Mouse (Mus musculus) stomach, embryonic 16.5 days (tissue): ENCODE measurements around the gene Trank1. TPM values are rescaled to one million over a fixed set of nuclear protein-coding genes. Genes with fewer than 3 reads are reported as not detected.

Experiments
- ATAC-seq: fragments of 200-750 bp; cut with Nextera tagmentation; 2 replicates; pipeline ENCODE4 v1.8.0; 2017; ENCODE audit warnings: moderate number of reproducible peaks, moderate TSS enrichment; ENCODE audit not compliant: insufficient read depth, low FRiP score
- H3K27ac ChIP-seq: fragments of 300-500 bp; sonication (generic); 2 replicates; pipeline ENCODE4 v1.5.1; 2014; ENCODE audit warnings: low read length
- H3K27me3 ChIP-seq: fragments of 300-500 bp; sonication (generic); 2 replicates; pipeline ENCODE4 v1.6.1; 2014; ENCODE audit warnings: low read length, control low read depth, mixed read lengths; ENCODE audit not compliant: control insufficient read depth, insufficient read depth
- H3K36me3 ChIP-seq: fragments of 300-500 bp; sonication (generic); 2 replicates; pipeline ENCODE4 v1.6.1; 2014; ENCODE audit warnings: low read length; ENCODE audit not compliant: control insufficient read depth, insufficient read depth
- H3K4me1 ChIP-seq: fragments of 300-500 bp; sonication (generic); 2 replicates; pipeline ENCODE4 v1.6.1; 2014; ENCODE audit warnings: low read length, control low read depth, mixed read lengths; ENCODE audit not compliant: control insufficient read depth, insufficient read depth
- H3K4me2 ChIP-seq: fragments of 300-500 bp; sonication (generic); 2 replicates; pipeline ENCODE4 v1.6.1; 2014; ENCODE audit warnings: low read depth, low read length, mixed read lengths
- H3K4me3 ChIP-seq: fragments of 300-500 bp; sonication (generic); replicated peaks from 2 replicates; pipeline ENCODE4 v1.5.1; 2014; ENCODE audit warnings: mild to moderate bottlenecking, low read length
- H3K9ac ChIP-seq: fragments of 300-500 bp; sonication (generic); 2 replicates; pipeline ENCODE4 v1.6.1; 2014; ENCODE audit warnings: low read length
- H3K9me3 ChIP-seq: fragments of 300-500 bp; sonication (generic); replicated peaks from 2 replicates; pipeline ENCODE4 v1.6.1; 2016; ENCODE audit warnings: low read length, control low read depth; ENCODE audit not compliant: control insufficient read depth
- WGBS: fragments of 180-500 bp; shearing (Covaris S2); extraction: QIAGEN DNeasy Blood & Tissue Kit; methylation state at CpG from one replicate; pipeline ENCODE4 v1.1.7; 2014; 5-methylcytosine and 5-hydroxymethylcytosine counted together
- polyA plus RNA-seq: library from polyadenylated mRNA; unstranded; fragments of >200 nt; fragmentation: Nextera tagmentation; extraction: Ambion mirVana; gene quantifications from 2 replicates; pipeline ENCODE4 v1.2.1, GENCODE M21; 2015

Trank1 gene
- polyA plus RNA-seq, 1 experiment from 2014 or later: 0.08 TPM

- no peaks in the 10 kb centered on the region for H3K36me3 ChIP-seq
- H3K27me3 ChIP-seq: no peaks in the 10 kb centered on the region
- no peak overlapping the region for H3K27ac ChIP-seq
- ATAC-seq: no peak
- no peaks in the 10 kb centered on the region for H3K9me3 ChIP-seq
- no peak overlapping the region for H3K4me3 ChIP-seq
- WGBS: 65% methylated on average over 1 of the region's 1 CpGs
- H3K9ac ChIP-seq: no peak overlapping the region
- no peak overlapping the region for H3K4me2 ChIP-seq
- no peaks in the 10 kb centered on the region for H3K4me1 ChIP-seq
These were observed 40.1 kb downstream of the Trank1 start for GRCm38 (mm10) chr9:111351641-111352040.

- H3K4me3 ChIP-seq: no peak overlapping the region
- WGBS: 75% methylated on average over 3 of the region's 3 CpGs
These were observed 41.1 kb downstream of the Trank1 start for GRCm38 (mm10) chr9:111352646-111353045.

GRCm38 (mm10) chr9:111355041-111355440 lies 43.5 kb downstream of the Trank1 start:
- 53% methylated on average over 4 of the region's 4 CpGs for WGBS
- Histone ChIP-seq H3K27ac (no peak overlapping the region), H3K9me3 (no peaks in the 10 kb centered on the region), H3K9ac (no peak overlapping the region), H3K4me2 (no peak overlapping the region), H3K27me3 (no peaks in the 10 kb centered on the region), H3K36me3 (no peaks in the 10 kb centered on the region), H3K4me3 (no peak overlapping the region), H3K4me1 (no peaks in the 10 kb centered on the region)
- no peak for ATAC-seq

More at GRCm38 (mm10) chr9:111352646-111353045, 41.1 kb downstream of the Trank1 start:
- no peaks in the 10 kb centered on the region for H3K9me3 ChIP-seq
- no peak overlapping the region for H3K9ac ChIP-seq
- no peaks in the 10 kb centered on the region for H3K4me1 ChIP-seq
- no peaks in the 10 kb centered on the region for H3K36me3 ChIP-seq
- no peak overlapping the region for H3K4me2 ChIP-seq
- ATAC-seq: no peak
- no peaks in the 10 kb centered on the region for H3K27me3 ChIP-seq
- H3K27ac ChIP-seq: no peak overlapping the region

GRCm38 (mm10) chr9:111356386-111356785 lies 44.8 kb downstream of the Trank1 start:
- no peak for ATAC-seq
- Histone ChIP-seq H3K4me2 (no peak overlapping the region), H3K27me3 (no peaks in the 10 kb centered on the region), H3K4me1 (no peaks in the 10 kb centered on the region), H3K36me3 (no peaks in the 10 kb centered on the region), H3K27ac (no peak overlapping the region), H3K9ac (no peak overlapping the region), H3K9me3 (no peaks in the 10 kb centered on the region), H3K4me3 (no peak overlapping the region)
- 28% methylated on average over 3 of the region's 3 CpGs for WGBS

- WGBS: 73% methylated on average over 7 of the region's 7 CpGs
- Histone ChIP-seq H3K4me3 (no peak overlapping the region), H3K36me3 (no peaks in the 10 kb centered on the region), H3K4me2 (no peak overlapping the region), H3K27ac (no peak overlapping the region), H3K4me1 (no peaks in the 10 kb centered on the region), H3K9me3 (no peaks in the 10 kb centered on the region), H3K27me3 (no peaks in the 10 kb centered on the region), H3K9ac (no peak overlapping the region)
- no peak for ATAC-seq
These were observed 52.1 kb downstream of the Trank1 start for GRCm38 (mm10) chr9:111363656-111364055.

GRCm38 (mm10) chr9:111367713-111368112 lies 56.2 kb downstream of the Trank1 start:
- 64% methylated on average over 2 of the region's 2 CpGs for WGBS
- no peak for ATAC-seq
- Histone ChIP-seq H3K27ac (no peak overlapping the region), H3K27me3 (no peaks in the 10 kb centered on the region), H3K9me3 (no peaks in the 10 kb centered on the region), H3K4me1 (no peaks in the 10 kb centered on the region), H3K4me2 (no peak overlapping the region), H3K4me3 (no peak overlapping the region), H3K36me3 (no peaks in the 10 kb centered on the region), H3K9ac (no peak overlapping the region)

- H3K4me3 ChIP-seq: no peak overlapping the region
- WGBS: 87% methylated on average over 3 of the region's 3 CpGs
- H3K4me1 ChIP-seq: no peaks in the 10 kb centered on the region
- H3K27me3 ChIP-seq: no peaks in the 10 kb centered on the region
- no peak overlapping the region for H3K9ac ChIP-seq
- no peak overlapping the region for H3K27ac ChIP-seq
- no peak for ATAC-seq
- no peak overlapping the region for H3K4me2 ChIP-seq
- H3K36me3 ChIP-seq: no peaks in the 10 kb centered on the region
- no peaks in the 10 kb centered on the region for H3K9me3 ChIP-seq
These were observed 60.5 kb downstream of the Trank1 start for GRCm38 (mm10) chr9:111372079-111372478.

- Histone ChIP-seq H3K27ac (no peak overlapping the region), H3K36me3 (no peaks in the 10 kb centered on the region), H3K9me3 (no peaks in the 10 kb centered on the region), H3K27me3 (no peaks in the 10 kb centered on the region), H3K4me1 (no peaks in the 10 kb centered on the region), H3K4me2 (no peak overlapping the region), H3K9ac (no peak overlapping the region), H3K4me3 (no peak overlapping the region)
- 71% methylated on average over 6 of the region's 6 CpGs for WGBS
- no peak for ATAC-seq
These were observed 66.3 kb downstream of the Trank1 start for GRCm38 (mm10) chr9:111377868-111378267.

GRCm38 (mm10) chr9:111381056-111382025 lies 69.8 kb downstream of the Trank1 start:
- no peaks in the 10 kb centered on the region for H3K36me3 ChIP-seq
- H3K4me3 ChIP-seq: no peak overlapping the region
- H3K4me2 ChIP-seq: no peak overlapping the region
- ATAC-seq: no peak
- whole genome bisulfite sequencing: 80% methylated on average over 9 of the region's 9 CpGs
- H3K4me1 ChIP-seq: peaks cover 1% of the 10 kb centered on the region; the same call in 1 of the 2 replicates
- no peaks in the 10 kb centered on the region for H3K27me3 ChIP-seq
- H3K27ac ChIP-seq: no peak overlapping the region
- no peak overlapping the region for H3K9ac ChIP-seq
- H3K9me3 ChIP-seq: no peaks in the 10 kb centered on the region
